ENCODE assay signal across 8 mouse cellular contexts in the genomic region with DNA sequence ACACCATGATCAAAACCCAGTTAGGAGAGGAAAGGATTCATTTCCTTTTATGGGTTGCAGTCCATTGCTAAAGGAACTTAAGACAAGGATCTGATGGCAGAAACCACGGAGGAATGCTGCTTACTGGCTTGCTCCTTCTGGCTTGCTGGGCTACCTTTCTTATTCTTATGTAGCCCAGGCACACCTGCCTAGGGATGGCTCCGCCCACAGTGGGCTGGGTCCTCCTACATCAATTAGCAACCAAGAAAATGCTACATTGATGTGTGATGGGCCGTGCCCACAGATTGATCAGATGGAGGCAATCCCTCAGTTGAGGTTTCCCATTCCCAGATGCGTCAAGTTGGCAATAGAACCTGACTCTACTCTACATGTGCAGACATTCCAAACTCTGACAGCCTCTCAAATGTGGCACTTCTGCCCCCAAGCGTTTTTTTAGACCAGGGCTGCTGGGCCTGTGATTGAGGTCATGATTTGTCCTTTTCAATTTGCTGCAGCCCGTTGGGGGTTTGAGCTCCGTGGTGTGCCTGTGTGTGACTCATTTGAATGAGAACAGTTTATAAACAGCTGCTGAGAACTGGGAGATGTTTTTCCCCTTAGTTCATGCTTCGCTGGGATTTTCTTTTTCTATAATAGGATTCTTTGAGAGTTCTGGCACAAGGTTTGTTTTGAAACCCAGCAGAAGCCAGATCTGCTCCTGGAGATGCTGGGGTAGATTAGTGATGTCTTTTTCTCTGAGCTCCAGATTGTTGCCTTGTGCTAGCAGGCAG.
A peak's percentile ranks its signal among the peaks of the same experiment; 100 is the strongest.
DNase-seq lines count a peak whose midpoint lies in the region; ATAC-seq and TF ChIP-seq lines count a peak whose summit lies in the region.

No protein-coding gene starts in this region.

- DNase-seq in forebrain, embryonic 11.5 days (ENCODE audit: low spot score) = no peak
- peak; percentile 37 to 46 for DNase-seq in cerebellum, adult 2 months
- DNase-seq in left cerebral cortex, adult 11 months (ENCODE audit: low spot score) = peak; percentile 53
- peak; percentile 8 to 80 for DNase-seq in right cerebral cortex, postnatal 10 days (ENCODE audit: low spot score in 2 of 2)
- no peak for DNase-seq in ovary, adult 18-20 months (ENCODE audit: low spot score)

- no peak overlapping the region for H3K4me3 ChIP-seq in forebrain, embryonic 11.5 days (ENCODE audit: low read depth, low read length)
- no peak overlapping the region for H3K4me3 ChIP-seq in forebrain, embryonic 12.5 days (replicated peaks)
- no peak overlapping the region for H3K4me3 ChIP-seq in cerebellum, adult 2 months (replicated peaks; ENCODE audit: insufficient read depth, low read depth, low read length)
- H3K4me3 ChIP-seq in heart, embryonic 14.5 days (ENCODE audit: control insufficient read depth in 1 of 2, insufficient read depth in 1 of 2, low read depth in 1 of 2, low read length in 2 of 2) = no peak overlapping the region
- H3K4me3 ChIP-seq in kidney, embryonic 14.5 days (ENCODE audit: low read length) = no peak overlapping the region

- no peak overlapping the region for H3K9ac ChIP-seq in forebrain, embryonic 11.5 days (ENCODE audit: low read length)
- H3K9ac ChIP-seq in forebrain, embryonic 12.5 days = no peak overlapping the region
- H3K9ac ChIP-seq in heart, embryonic 14.5 days (ENCODE audit: low read length) = no peak overlapping the region
- no peak overlapping the region for H3K9ac ChIP-seq in kidney, embryonic 14.5 days (ENCODE audit: low read depth, low read length)

- H3K36me3 ChIP-seq in forebrain, embryonic 11.5 days (ENCODE audit: control insufficient read depth, insufficient read depth, low read length) = no peaks in the 10 kb centered on the region
- H3K36me3 ChIP-seq in forebrain, embryonic 12.5 days (replicated peaks) = no peaks in the 10 kb centered on the region
- H3K36me3 ChIP-seq in heart, embryonic 14.5 days (ENCODE audit: control insufficient read depth, insufficient read depth, low read length) = no peaks in the 10 kb centered on the region
- no peaks in the 10 kb centered on the region for H3K36me3 ChIP-seq in kidney, embryonic 14.5 days (ENCODE audit: control insufficient read depth, insufficient read depth, low read length)

- no peaks in the 10 kb centered on the region for H3K4me1 ChIP-seq in forebrain, embryonic 11.5 days (replicated peaks; ENCODE audit: control insufficient read depth, insufficient read depth, low read length)
- H3K4me1 ChIP-seq in forebrain, embryonic 12.5 days = peaks cover 13% of the 10 kb centered on the region
- peaks cover 4% of the 10 kb centered on the region for H3K4me1 ChIP-seq in cerebellum, adult 2 months (ENCODE audit: control insufficient read depth, insufficient read depth, low read length)
- peaks cover 3 to 8% of the 10 kb centered on the region in 2 experiments; a peak in 3 of 4 replicates for H3K4me1 ChIP-seq in heart, embryonic 14.5 days (ENCODE audit: control insufficient read depth in 2 of 2, insufficient read depth in 2 of 2, low read length in 2 of 2)
- no peaks in the 10 kb centered on the region for H3K4me1 ChIP-seq in kidney, embryonic 14.5 days (ENCODE audit: control insufficient read depth, insufficient read depth, low read length)

- 55% methylated on average over 8 of the region's 8 CpGs for WGBS in forebrain, embryonic 11.5 days
- WGBS in forebrain, embryonic 12.5 days = 49% methylated on average over 8 of the region's 8 CpGs
- WGBS in cerebellum, adult 2 months = 43% methylated on average over 8 of the region's 8 CpGs
- WGBS in heart, embryonic 14.5 days = 45% methylated on average over 8 of the region's 8 CpGs
- 67% methylated on average over 8 of the region's 8 CpGs for WGBS in kidney, embryonic 14.5 days

- TF ChIP-seq POLR2A in cerebellum, adult 2 months (IDR thresholded peaks at IDR 0.05; ENCODE audit: borderline replicate concordance, insufficient read depth, low read length) = no peak

- no peak overlapping the region for H3K4me2 ChIP-seq in forebrain, embryonic 11.5 days (ENCODE audit: low read depth, low read length, severe bottlenecking)
- no peak overlapping the region for H3K4me2 ChIP-seq in forebrain, embryonic 12.5 days
- no peak overlapping the region for H3K4me2 ChIP-seq in heart, embryonic 14.5 days (ENCODE audit: low read length)
- H3K4me2 ChIP-seq in kidney, embryonic 14.5 days (replicated peaks; ENCODE audit: low read depth, low read length) = no peak overlapping the region

- TF ChIP-seq CTCF in cerebellum, adult 2 months (IDR thresholded peaks at IDR 0.05; ENCODE audit: borderline replicate concordance, insufficient read depth, low read depth, low read length) = peak; percentile 18; the same call in 1 of the 2 replicates

- no peaks in the 10 kb centered on the region for H3K9me3 ChIP-seq in forebrain, embryonic 11.5 days (ENCODE audit: control insufficient read depth, low read length)
- no peaks in the 10 kb centered on the region for H3K9me3 ChIP-seq in forebrain, embryonic 12.5 days
- no peaks in the 10 kb centered on the region for H3K9me3 ChIP-seq in heart, embryonic 14.5 days (ENCODE audit: control insufficient read depth, low read length)
- H3K9me3 ChIP-seq in kidney, embryonic 14.5 days (ENCODE audit: control insufficient read depth, low read length) = no peaks in the 10 kb centered on the region

- H3K27me3 ChIP-seq in forebrain, embryonic 11.5 days (ENCODE audit: control insufficient read depth, insufficient read depth, low read length) = no peaks in the 10 kb centered on the region
- no peaks in the 10 kb centered on the region for H3K27me3 ChIP-seq in forebrain, embryonic 12.5 days
- H3K27me3 ChIP-seq in cerebellum, adult 2 months (ENCODE audit: control insufficient read depth, insufficient read depth, low read length) = no peaks in the 10 kb centered on the region
- no peaks in the 10 kb centered on the region for H3K27me3 ChIP-seq in heart, embryonic 14.5 days (ENCODE audit: control insufficient read depth, insufficient read depth, low read length)
- H3K27me3 ChIP-seq in kidney, embryonic 14.5 days (ENCODE audit: control insufficient read depth, insufficient read depth, low read length) = no peaks in the 10 kb centered on the region

- 0 out of 2 replicates have a peak, but pooled peaks have one; percentile 39 for ATAC-seq in forebrain, embryonic 11.5 days (replicated peaks; ENCODE audit: low FRiP score)
- ATAC-seq in forebrain, embryonic 12.5 days (ENCODE audit: low FRiP score) = no peak
- no peak for ATAC-seq in heart, embryonic 14.5 days (ENCODE audit: insufficient number of reproducible peaks, insufficient read depth, low FRiP score, low read depth)
- ATAC-seq in kidney, embryonic 14.5 days (ENCODE audit: low FRiP score, low TSS enrichment) = no peak

- H3K27ac ChIP-seq in forebrain, embryonic 11.5 days (ENCODE audit: low read depth, low read length) = no peak overlapping the region
- H3K27ac ChIP-seq in forebrain, embryonic 12.5 days = no peak overlapping the region
- no peak overlapping the region for H3K27ac ChIP-seq in cerebellum, adult 2 months (ENCODE audit: insufficient read depth, low read length)
- H3K27ac ChIP-seq in heart, embryonic 14.5 days (replicated peaks in 1 of 2; ENCODE audit: control insufficient read depth in 1 of 2, insufficient read depth in 1 of 2, low read depth in 2 of 2, low read length in 2 of 2) = peak overlapping the region; percentile 9 to 53; a peak in 3 of 4 replicates
- H3K27ac ChIP-seq in kidney, embryonic 14.5 days (ENCODE audit: low read depth, low read length) = no peak overlapping the region

Comparison
In these comparisons a context has a peak if more than half of its experiments do, and no peak if none do; other contexts are left out.
1. DNase-seq: peak in cerebellum, adult 2 months (2 of 2), left cerebral cortex, adult 11 months (single experiment) and right cerebral cortex, postnatal 10 days (2 of 2); none in forebrain, embryonic 11.5 days (single experiment) and ovary, adult 18-20 months (single experiment).
2. H3K27ac ChIP-seq: peak in heart, embryonic 14.5 days (2 of 2); none in forebrain, embryonic 11.5 days (single experiment), forebrain, embryonic 12.5 days (single experiment), cerebellum, adult 2 months (single experiment) and kidney, embryonic 14.5 days (single experiment).